Mouse (Mus musculus) neural tube, embryonic 11.5 days (tissue): Measurements from ENCODE around the gene Iars2. TPM values are rescaled to one million over a fixed set of nuclear protein-coding genes. Genes with fewer than 3 reads are reported as not detected.
"Not testable (repeated sequence)": the region's sequence is repeated elsewhere in the genome, so short reads cannot be mapped to it uniquely, and the experiment has no call there.

Experiments
- ATAC-seq: fragments of 200-750 bp; cut with Nextera tagmentation; 2 replicates; pipeline ENCODE4 v1.8.0; 2017; ENCODE audit warnings: moderate number of reproducible peaks, mild to moderate bottlenecking, moderate TSS enrichment, moderate library complexity; ENCODE audit not compliant: insufficient read depth, low FRiP score, low TSS enrichment
- DNase-seq: peaks from one replicate; pipeline ENCODE4 v3.0.0-alpha.2; 2015; ENCODE audit warnings: low spot score
- H3K27ac ChIP-seq: fragments of 300-500 bp; sonication (generic); 2 replicates; pipeline ENCODE4 v1.5.1; 2014; ENCODE audit warnings: low read depth, mild to moderate bottlenecking, low read length
- H3K27me3 ChIP-seq: fragments of 300-500 bp; sonication (generic); 2 replicates; pipeline ENCODE4 v1.6.1; 2014; ENCODE audit warnings: mild to moderate bottlenecking, low read length, mixed read lengths; ENCODE audit not compliant: control insufficient read depth, insufficient read depth
- H3K36me3 ChIP-seq: fragments of 300-500 bp; sonication (generic); 2 replicates; pipeline ENCODE4 v1.6.1; 2014; ENCODE audit warnings: mild to moderate bottlenecking, low read length, moderate library complexity, mixed read lengths; ENCODE audit not compliant: control insufficient read depth, insufficient read depth
- H3K4me1 ChIP-seq: fragments of 300-500 bp; sonication (generic); 2 replicates; pipeline ENCODE4 v1.6.1; 2014; ENCODE audit warnings: low read length, mixed read lengths; ENCODE audit not compliant: control insufficient read depth, insufficient read depth
- H3K4me2 ChIP-seq: fragments of 300-500 bp; sonication (generic); 2 replicates; pipeline ENCODE4 v1.6.1; 2014; ENCODE audit warnings: low read depth, mild to moderate bottlenecking, moderate library complexity
- H3K4me3 ChIP-seq: fragments of 300-500 bp; sonication (generic); 2 replicates; pipeline ENCODE4 v1.5.1; 2014; ENCODE audit warnings: low read depth, low read length
- H3K9ac ChIP-seq: fragments of 300-500 bp; sonication (generic); 2 replicates; pipeline ENCODE4 v1.6.1; 2014; ENCODE audit warnings: mild to moderate bottlenecking, low read length
- H3K9me3 ChIP-seq: fragments of 300-500 bp; sonication (generic); 2 replicates; pipeline ENCODE4 v1.6.1; 2016; ENCODE audit warnings: low read length; ENCODE audit not compliant: control insufficient read depth
- WGBS: fragments of 180-500 bp; shearing (Covaris S2); extraction: QIAGEN DNeasy Blood & Tissue Kit; methylation state at CpG from one replicate; pipeline ENCODE4 v1.1.7; 2014; 5-methylcytosine and 5-hydroxymethylcytosine counted together
- polyA plus RNA-seq: library from polyadenylated mRNA; unstranded; fragments of >200 nt; fragmentation: Nextera tagmentation; extraction: Ambion mirVana; gene quantifications from 2 replicates; pipeline ENCODE4 v1.2.1, GENCODE M21; 2014

The Iars2 gene
- polyA plus RNA-seq, 1 experiment from 2014 or later: 27.0 TPM

DNA sequence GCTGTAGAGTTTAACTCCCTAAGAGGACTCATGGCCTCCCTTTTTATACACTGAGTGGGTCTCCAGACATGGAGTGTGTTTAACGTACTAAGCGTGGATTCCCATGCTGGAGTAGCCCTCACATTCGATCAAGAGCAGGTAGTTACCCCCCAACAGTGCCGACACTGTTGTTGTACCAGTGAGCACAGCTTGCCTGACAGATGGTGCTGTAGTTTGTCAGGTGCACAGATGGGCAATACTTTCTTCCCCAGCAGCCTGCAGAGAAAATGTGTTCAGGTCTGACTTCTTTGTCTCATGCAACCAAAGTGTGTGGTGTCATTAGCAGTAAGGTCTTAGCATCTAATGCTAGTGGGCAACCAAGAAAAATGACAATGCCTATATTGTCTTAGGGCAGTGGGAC, 13.2 kb upstream of the Iars2 start:
- no peak for DNase-seq
- H3K36me3 ChIP-seq: peaks cover 10% of the 10 kb centered on the region

DNA sequence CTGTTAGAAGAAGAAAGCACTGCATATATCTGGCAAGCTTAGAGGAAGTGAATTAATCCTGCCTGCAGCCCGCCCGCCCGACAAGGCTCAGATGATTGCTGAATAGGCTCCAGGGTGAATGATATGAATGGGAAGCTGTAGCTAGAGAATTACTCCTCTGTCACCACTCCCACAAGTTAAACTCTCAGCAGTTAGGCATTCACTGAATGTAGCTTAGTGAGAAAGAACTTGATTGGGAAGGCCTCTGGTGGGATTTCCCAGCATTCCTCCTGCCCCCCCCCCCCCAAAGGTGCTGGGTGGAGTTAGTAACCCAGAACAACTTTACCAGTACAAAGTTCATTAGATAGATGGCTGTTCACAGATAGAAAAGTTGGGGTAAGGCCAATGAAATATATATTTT, 7.3 kb upstream of the Iars2 start:
- H3K9me3 ChIP-seq: no peaks in the 10 kb centered on the region

More for the DNA sequence above, 13.2 kb upstream of the Iars2 start:
- Histone ChIP-seq H3K4me1 (no peaks in the 10 kb centered on the region), H3K27me3 (no peaks in the 10 kb centered on the region), H3K9me3 (no peaks in the 10 kb centered on the region), H3K9ac (no peak overlapping the region), H3K4me2 (no peak overlapping the region), H3K27ac (no peak overlapping the region), H3K4me3 (no peak overlapping the region)
- no peak for ATAC-seq
- 91% methylated on average over 4 of the region's 4 CpGs for WGBS

DNA sequence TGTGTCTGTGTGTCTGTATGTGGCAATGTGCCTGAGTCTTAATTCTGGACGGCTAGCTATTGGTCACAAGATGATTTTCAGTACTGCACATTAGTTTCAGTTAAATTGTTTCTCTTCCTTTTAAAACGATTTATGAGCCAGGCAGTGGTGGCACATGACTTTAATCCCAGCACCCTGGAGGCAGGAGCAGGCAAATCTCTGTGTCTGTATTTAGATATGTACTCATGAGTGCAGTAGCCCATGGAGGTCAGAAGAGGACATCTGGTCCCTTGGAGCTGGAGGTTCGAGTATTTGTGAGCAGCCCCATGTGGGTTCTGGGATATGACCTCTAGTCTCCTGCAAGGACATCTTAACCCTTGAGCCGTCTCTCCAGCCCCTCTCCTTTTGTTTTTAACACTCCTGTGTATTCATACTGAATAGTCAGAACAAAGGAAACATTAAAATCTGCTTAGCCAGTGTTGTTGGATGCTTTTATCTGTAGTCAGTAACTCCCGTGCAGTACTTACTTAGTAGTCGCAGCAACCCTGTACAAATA, 6.1 kb upstream of the Iars2 start:
- 76% methylated on average over 6 of the region's 6 CpGs for WGBS
- Histone ChIP-seq H3K4me3 (no peak overlapping the region), H3K27ac (no peak overlapping the region), H3K9ac (no peak overlapping the region), H3K27me3 (no peaks in the 10 kb centered on the region), H3K4me2 (no peak overlapping the region), H3K4me1 (peaks cover 11% of the 10 kb centered on the region), H3K36me3 (peaks cover 4% of the 10 kb centered on the region), H3K9me3 (no peaks in the 10 kb centered on the region)
- no peak for ATAC-seq
- DNase-seq: no peak

More for the DNA sequence above, 7.3 kb upstream of the Iars2 start:
- Histone ChIP-seq H3K27ac (no peak overlapping the region), H3K4me1 (peaks cover 11% of the 10 kb centered on the region), H3K9ac (no peak overlapping the region), H3K4me2 (no peak overlapping the region), H3K4me3 (no peak overlapping the region), H3K27me3 (no peaks in the 10 kb centered on the region), H3K36me3 (peaks cover 6% of the 10 kb centered on the region)
- no peak for DNase-seq
- WGBS: 52% methylated on average over 3 of the region's 3 CpGs
- no peak for ATAC-seq

- no peaks in the 10 kb centered on the region for H3K36me3 ChIP-seq
Observed at GRCm38 (mm10) chr1:185334136-185334535, 4.9 kb upstream of the Iars2 start.

GRCm38 (mm10) chr1:185333651-185334050, 4.5 kb upstream of the Iars2 start:
- no peak overlapping the region for H3K4me3 ChIP-seq
- 89% methylated on average over 5 of the region's 5 CpGs for WGBS
- H3K9me3 ChIP-seq: no peaks in the 10 kb centered on the region
- no peak overlapping the region for H3K9ac ChIP-seq
- H3K27ac ChIP-seq: no peak overlapping the region
- H3K4me1 ChIP-seq: peaks cover 11% of the 10 kb centered on the region
- no peaks in the 10 kb centered on the region for H3K27me3 ChIP-seq
- ATAC-seq (no peak), DNase-seq (no peak)
- no peak overlapping the region for H3K4me2 ChIP-seq
- H3K36me3 ChIP-seq: no peaks in the 10 kb centered on the region

More at GRCm38 (mm10) chr1:185334136-185334535, 4.9 kb upstream of the Iars2 start:
- no peak for ATAC-seq
- Histone ChIP-seq H3K9me3 (no peaks in the 10 kb centered on the region), H3K9ac (no peak overlapping the region), H3K27me3 (no peaks in the 10 kb centered on the region), H3K4me1 (peaks cover 11% of the 10 kb centered on the region), H3K27ac (no peak overlapping the region), H3K4me2 (no peak overlapping the region), H3K4me3 (no peak overlapping the region)
- DNase-seq: no peak
- 91% methylated on average over 4 of the region's 4 CpGs for WGBS

- Histone ChIP-seq H3K4me1 (peaks cover 11% of the 10 kb centered on the region), H3K27ac (peak within 1 kb of the TSS; percentile 39; the same call in 1 of the 2 replicates), H3K36me3 (no peaks in the 10 kb centered on the region), H3K9ac (peak within 1 kb of the TSS; percentile 56), H3K4me2 (peak within 1 kb of the TSS; percentile 46), H3K4me3 (peak within 1 kb of the TSS; percentile 50), H3K9me3 (no peaks in the 10 kb centered on the region), H3K27me3 (no peaks in the 10 kb centered on the region)
- under 1% methylated on average over 32 of the region's 32 CpGs for WGBS
- DNase-seq: peak; percentile 93
- peak; percentile 78 for ATAC-seq
Observed at GRCm38 (mm10) chr1:185331983-185332430, 2.8 kb upstream of the Iars2 start, which contains the start of gene Bpnt1. Gene Bpnt1, plus strand, starts transcription at chr1:185332149.

- H3K4me1 ChIP-seq: peaks cover 11% of the 10 kb centered on the region
- peak overlapping the region; percentile 50 for H3K4me3 ChIP-seq
- H3K27ac ChIP-seq: no peak overlapping the region
- no peak for ATAC-seq
- no peak for DNase-seq
- peak overlapping the region; percentile 46 for H3K4me2 ChIP-seq
- no peaks in the 10 kb centered on the region for H3K36me3 ChIP-seq
- no peaks in the 10 kb centered on the region for H3K27me3 ChIP-seq
- H3K9ac ChIP-seq: no peak overlapping the region
- H3K9me3 ChIP-seq: no peaks in the 10 kb centered on the region
- 59% methylated on average over 5 of the region's 5 CpGs for WGBS
Observed at GRCm38 (mm10) chr1:185331364-185331763, 2.2 kb upstream of the Iars2 start.

DNA sequence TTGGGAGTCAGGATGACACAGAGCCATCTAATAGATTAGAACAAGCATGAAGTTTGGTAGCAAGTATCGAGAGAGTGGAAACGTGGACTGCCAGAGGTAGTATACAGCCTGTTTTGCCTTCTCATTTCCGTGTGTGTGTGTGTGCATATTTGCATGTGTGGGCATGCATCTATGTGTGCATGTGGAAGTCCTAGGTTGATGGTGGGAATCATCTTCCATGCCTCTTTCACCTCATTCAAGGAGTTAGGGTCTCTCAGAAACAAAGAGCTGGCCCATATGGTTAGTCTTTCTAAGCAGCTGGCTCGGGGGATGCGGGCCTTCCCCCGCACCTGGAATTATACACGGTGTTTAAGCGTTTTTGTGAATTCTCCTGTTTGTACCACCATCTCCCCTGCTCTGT, 655 bp upstream of the Iars2 start:
- Histone ChIP-seq H3K9me3 (no peaks in the 10 kb centered on the region), H3K4me2 (no peak overlapping the region), H3K27me3 (no peaks in the 10 kb centered on the region), H3K27ac (no peak overlapping the region), H3K4me1 (peaks cover 9% of the 10 kb centered on the region), H3K4me3 (no peak overlapping the region), H3K36me3 (no peaks in the 10 kb centered on the region; the same call in 1 of the 2 replicates), H3K9ac (no peak overlapping the region)
- no peak for ATAC-seq
- no peak for DNase-seq
- WGBS: 92% methylated on average over 8 of the region's 8 CpGs

GRCm38 (mm10) chr1:185327754-185328345, 1.3 kb downstream of the Iars2 start:
- Histone ChIP-seq H3K4me3 (peak overlapping the region; percentile 65; the same call in 1 of the 2 replicates), H3K4me2 (peak overlapping the region; percentile 57)
- not testable (repeated sequence) for H3K4me1 ChIP-seq, H3K27ac ChIP-seq, H3K36me3 ChIP-seq, H3K9ac ChIP-seq, ATAC-seq, H3K27me3 ChIP-seq, H3K9me3 ChIP-seq, DNase-seq
- 59% methylated on average over 3 of the region's 3 CpGs for WGBS
